In the genomic region with DNA sequence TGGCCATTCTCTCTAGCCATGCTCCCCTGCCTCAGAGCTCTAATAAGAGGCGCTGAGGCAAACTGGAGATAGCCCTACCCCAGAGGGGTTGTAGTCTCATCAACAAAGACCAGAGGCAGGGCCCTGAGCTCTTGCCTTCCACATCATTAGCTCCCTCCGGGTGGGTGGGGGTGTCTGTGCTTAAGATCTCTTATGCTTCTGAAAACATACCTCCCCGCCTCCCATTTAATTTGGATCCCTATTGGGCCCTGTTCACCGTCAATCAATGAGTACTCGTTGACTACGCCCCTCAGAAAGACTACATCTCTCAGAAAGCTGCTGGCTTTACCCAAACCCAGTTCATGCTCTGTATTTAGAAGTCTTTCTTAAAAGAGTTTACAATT, we compare ENCODE assay signal across 8 mouse cellular contexts. TPM values are rescaled to one million over a fixed set of nuclear protein-coding genes. Genes with fewer than 3 reads are reported as not detected.
DNase-seq lines count a peak whose midpoint lies in the region; ATAC-seq and TF ChIP-seq lines count a peak whose summit lies in the region.

No protein-coding gene starts in this region.

- no peaks in the 10 kb centered on the region for H3K9me3 ChIP-seq in forebrain, embryonic 16.5 days (ENCODE audit: control insufficient read depth, low read length)
- no peaks in the 10 kb centered on the region for H3K9me3 ChIP-seq in stomach, embryonic 14.5 days (ENCODE audit: control insufficient read depth, low read depth, low read length)

- H3K9ac ChIP-seq in forebrain, embryonic 16.5 days (replicated peaks; ENCODE audit: low read depth, low read length), result no peak overlapping the region
- no peak overlapping the region for H3K9ac ChIP-seq in stomach, embryonic 14.5 days (replicated peaks; ENCODE audit: low read depth, low read length)

- intact Hi-C loops in left cerebral cortex, postnatal 10 days (cut with DNase I), result no loop called here

- H3K27ac ChIP-seq in forebrain, embryonic 16.5 days (ENCODE audit: low read length), result no peak overlapping the region
- peak overlapping the region; percentile 44; the same call in 1 of the 2 replicates for H3K27ac ChIP-seq in stomach, embryonic 14.5 days (ENCODE audit: low read length)

- peak; percentile 15; the same call in 1 of the 2 replicates for TF ChIP-seq POLR2A in lung, adult 2 months (IDR thresholded peaks at IDR 0.05; ENCODE audit: borderline replicate concordance, extremely low read depth, low read depth, low read length)

- H3K4me2 ChIP-seq in forebrain, embryonic 16.5 days (ENCODE audit: low read length), result no peak overlapping the region
- no peak overlapping the region for H3K4me2 ChIP-seq in stomach, embryonic 14.5 days (replicated peaks; ENCODE audit: low read depth, low read length)

- H3K36me3 ChIP-seq in forebrain, embryonic 16.5 days (ENCODE audit: control insufficient read depth, insufficient read depth), result no peaks in the 10 kb centered on the region
- H3K36me3 ChIP-seq in stomach, embryonic 14.5 days (ENCODE audit: control insufficient read depth, insufficient read depth, low read length), result no peaks in the 10 kb centered on the region

- ATAC-seq in forebrain, embryonic 16.5 days, result peak; percentile 24; the same call in 1 of the 2 replicates
- ATAC-seq in stomach, embryonic 14.5 days (ENCODE audit: insufficient number of reproducible peaks, insufficient read depth, low FRiP score, low read depth), result no peak
- no peak for ATAC-seq in frontal cortex, adult (ENCODE audit: low TSS enrichment)

- H3K27me3 ChIP-seq in forebrain, embryonic 16.5 days (replicated peaks; ENCODE audit: control insufficient read depth, insufficient read depth, low read length), result no peaks in the 10 kb centered on the region
- no peaks in the 10 kb centered on the region for H3K27me3 ChIP-seq in stomach, embryonic 14.5 days (ENCODE audit: control insufficient read depth, insufficient read depth, low read length)

- WGBS in forebrain, embryonic 16.5 days, result 26% methylated on average over 6 of the region's 6 CpGs
- 52% methylated on average over 6 of the region's 6 CpGs for WGBS in lung, adult 2 months
- 50% methylated on average over 6 of the region's 6 CpGs for WGBS in stomach, embryonic 14.5 days

- no peak overlapping the region for H3K4me3 ChIP-seq in forebrain, embryonic 16.5 days (replicated peaks; ENCODE audit: low read length)
- peak overlapping the region; percentile 56 for H3K4me3 ChIP-seq in lung, adult 2 months (replicated peaks; ENCODE audit: extremely low read depth, low read depth, low read length)
- H3K4me3 ChIP-seq in stomach, embryonic 14.5 days (ENCODE audit: low read depth, low read length), result no peak overlapping the region

- DNase-seq in lung, adult 18-20 months, result peak; percentile 50 to 60
- DNase-seq in lung, postnatal 4 days, result no peak
- DNase-seq in lung, adult 2 months, result no peak
- DNase-seq in left cerebral cortex, postnatal 10 days (ENCODE audit: extremely low spot score in 1 of 2, low spot score in 2 of 2), result no peak
- DNase-seq in B cell, adult 2 months, result no peak

- no peak for TF ChIP-seq CTCF in lung, adult 2 months (IDR thresholded peaks at IDR 0.05; ENCODE audit: insufficient read depth, low read length)

- H3K4me1 ChIP-seq in forebrain, embryonic 16.5 days (replicated peaks; ENCODE audit: control insufficient read depth, insufficient read depth, low read length), result peaks cover 29% of the 10 kb centered on the region
- peaks cover 38% of the 10 kb centered on the region for H3K4me1 ChIP-seq in lung, adult 2 months (ENCODE audit: control insufficient read depth, insufficient read depth, low read length)
- H3K4me1 ChIP-seq in stomach, embryonic 14.5 days (ENCODE audit: control insufficient read depth, insufficient read depth, low read length), result peaks cover 41% of the 10 kb centered on the region

RNA-seq across cellular contexts. Expression of gene Prelp, which starts 3.1 kb away (rescaled TPM):
- 2.8 and 2.9 TPM in 2 replicates for polyA plus RNA-seq in forebrain, embryonic 16.5 days (2015; fragmentation: Nextera tagmentation; extraction: Ambion mirVana)
- polyA plus RNA-seq in lung, adult 2 months (2012; rRNA removed), result 179 and 202 TPM in 2 replicates
- polyA plus RNA-seq in stomach, embryonic 14.5 days (2014; fragmentation: Nextera tagmentation; extraction: Ambion mirVana), result 0.91 and 1.6 TPM in 2 replicates
- 1 to 10 TPM; 2.4 to 2.9 TPM for total RNA-seq in left cerebral cortex, postnatal 10 days (2021)

RNA-seq across cellular contexts. Expression of gene Optc, which starts 10.3 kb away (rescaled TPM):
- 1.7 and 2.2 TPM in 2 replicates for polyA plus RNA-seq in forebrain, embryonic 16.5 days (2015; fragmentation: Nextera tagmentation; extraction: Ambion mirVana)
- 1.6 and 3.1 TPM in 2 replicates for polyA plus RNA-seq in lung, adult 2 months (2012; rRNA removed)
- polyA plus RNA-seq in stomach, embryonic 14.5 days (2014; fragmentation: Nextera tagmentation; extraction: Ambion mirVana), result 1.8 and 2.1 TPM in 2 replicates
- 1 to 10 TPM; 2.0 to 2.1 TPM for total RNA-seq in left cerebral cortex, postnatal 10 days (2021)

Comparison
In these comparisons a context has a peak if more than half of its experiments do, and no peak if none do; other contexts are left out.
1. DNase-seq: peak in lung, adult 18-20 months (2 of 2); none in lung, postnatal 4 days (0 of 2), lung, adult 2 months (single experiment), left cerebral cortex, postnatal 10 days (0 of 2) and B cell, adult 2 months (0 of 2).
2. RNA of gene Prelp, which starts 3.1 kb away (polyA plus RNA-seq): 179 to 202 TPM in lung, adult 2 months; 2.8 to 2.9 TPM in forebrain, embryonic 16.5 days and 0.91 to 1.6 TPM in stomach, embryonic 14.5 days; every median in the first group is over 10 times any median in the second.